Mouse (Mus musculus) stomach, embryonic 14.5 days (tissue): ENCODE data around the gene Gm42878. TPM values are rescaled to one million over a fixed set of nuclear protein-coding genes. Genes with fewer than 3 reads are reported as not detected.

Experiments
- polyA plus RNA-seq: library from polyadenylated mRNA; unstranded; fragments of >200 nt; fragmentation: Nextera tagmentation; extraction: Ambion mirVana; gene quantifications from 2 replicates; pipeline ENCODE4 v1.2.1, GENCODE M21; 2014

Gene Gm42878
- polyA plus RNA-seq, 1 experiment from 2014 or later = 0.87 TPM

Other genes with a start within 250 kb of the Gm42878 start
- gene Trafd1, start 159.8 kb downstream of the Gm42878 start, polyA plus RNA-seq = 78.2 and 81.9 TPM in 2 replicates
- gene Naa25, start 147.5 kb downstream of the Gm42878 start, polyA plus RNA-seq = 41.0 and 42.1 TPM in 2 replicates
- 1.9 and 3.2 TPM in 2 replicates for gene Tmem116, start 93.6 kb downstream of the Gm42878 start, polyA plus RNA-seq
- gene Erp29, start 93.0 kb downstream of the Gm42878 start, polyA plus RNA-seq = 132 and 140 TPM in 2 replicates
- gene Adam1b, start 42.0 kb downstream of the Gm42878 start, polyA plus RNA-seq = 0.11 and 0.12 TPM in 2 replicates
- 2.2 and 3.3 TPM in 2 replicates for gene Adam1a, start within 50 bp of the Gm42878 start, polyA plus RNA-seq
- 52.9 and 56.3 TPM in 2 replicates for gene Mapkapk5, start 423 bp upstream of the Gm42878 start, polyA plus RNA-seq
- 68.4 and 74.6 TPM in 2 replicates for gene Aldh2, start 48.3 kb upstream of the Gm42878 start, polyA plus RNA-seq
- 2.2 and 2.7 TPM in 2 replicates for gene Acad12, start 73.5 kb upstream of the Gm42878 start, polyA plus RNA-seq
- gene Acad10, start 115.0 kb upstream of the Gm42878 start, polyA plus RNA-seq = 2.3 and 2.4 TPM in 2 replicates
- 30.8 and 31.7 TPM in 2 replicates for gene Brap, start 115.1 kb upstream of the Gm42878 start, polyA plus RNA-seq
- gene Atxn2, start 165.9 kb upstream of the Gm42878 start, polyA plus RNA-seq = 71.9 and 78.4 TPM in 2 replicates